Mouse (Mus musculus): Measurements from ENCODE around the gene Mrpl54. TPM values are rescaled to one million over a fixed set of nuclear protein-coding genes. Genes with fewer than 3 reads are reported as not detected.

Mrpl54 gene
- total RNA-seq (2021) = 108 and 113 TPM in 2 replicates
- long read RNA-seq, experiment 1, transcript Mrpl54-201 (3 exons, 604 nt) = major isoform, 97 of 105 reads
- long read RNA-seq, experiment 1, partial matches to known transcripts = 7 of 105 reads
- long read RNA-seq, experiment 1, other reads (novel, unspliced or antisense) = 0 of 105 reads
- long read RNA-seq, experiment 2, transcript Mrpl54-201 (3 exons, 604 nt) = major isoform, 84 of 96 reads
- long read RNA-seq, experiment 2, partial matches to known transcripts = 9 of 96 reads
- long read RNA-seq, experiment 2, other reads (novel, unspliced or antisense) = 1 of 96 reads

- DNase-seq = peak; percentile 98
Observed at GRCm38 (mm10) chr10:81266211-81267105, at the start of gene Mrpl54, which contains the start of gene Apba3. Mrpl54 (minus strand) TSS chr10:81266934. Apba3 (plus strand) TSS chr10:81266960.

GRCm38 (mm10) chr10:81315587-81315986 lies 48.9 kb upstream of the Mrpl54 start:
- DNase-seq = no peak

- DNase-seq = no peak
Observed at GRCm38 (mm10) chr10:81314201-81314600, 47.5 kb upstream of the Mrpl54 start.

- DNase-seq = no peak
Observed at GRCm38 (mm10) chr10:81313581-81313980, 46.8 kb upstream of the Mrpl54 start.

GRCm38 (mm10) chr10:81309571-81309970 lies 42.8 kb upstream of the Mrpl54 start:
- DNase-seq = no peak

GRCm38 (mm10) chr10:81306837-81307682 lies 40.3 kb upstream of the Mrpl54 start:
- no peak for DNase-seq

GRCm38 (mm10) chr10:81306173-81306668 lies 39.5 kb upstream of the Mrpl54 start:
- no peak for DNase-seq

- no peak for DNase-seq
Observed at GRCm38 (mm10) chr10:81305663-81306062, 38.9 kb upstream of the Mrpl54 start.

GRCm38 (mm10) chr10:81304597-81305238 lies 38.0 kb upstream of the Mrpl54 start:
- DNase-seq = peak; percentile 80

- no peak for DNase-seq
Observed at GRCm38 (mm10) chr10:81303761-81304160, 37.0 kb upstream of the Mrpl54 start.

GRCm38 (mm10) chr10:81303258-81303657 lies 36.5 kb upstream of the Mrpl54 start:
- no peak for DNase-seq

- DNase-seq = no peak
Observed at GRCm38 (mm10) chr10:81302781-81303218, 36.1 kb upstream of the Mrpl54 start.

GRCm38 (mm10) chr10:81302288-81302687 lies 35.6 kb upstream of the Mrpl54 start:
- no peak for DNase-seq

- DNase-seq = no peak
Observed at GRCm38 (mm10) chr10:81301321-81301720, 34.6 kb upstream of the Mrpl54 start.

GRCm38 (mm10) chr10:81300352-81300907 lies 33.7 kb upstream of the Mrpl54 start:
- no peak for DNase-seq

GRCm38 (mm10) chr10:81299585-81300351 lies 33.0 kb upstream of the Mrpl54 start:
- DNase-seq = no peak

- DNase-seq = no peak
Observed at GRCm38 (mm10) chr10:81298369-81299100, 31.8 kb upstream of the Mrpl54 start.

GRCm38 (mm10) chr10:81297845-81298244 lies 31.1 kb upstream of the Mrpl54 start:
- DNase-seq = peak; percentile 66

- DNase-seq = no peak
Observed at GRCm38 (mm10) chr10:81297246-81297645, 30.5 kb upstream of the Mrpl54 start.

- no peak for DNase-seq
Observed at GRCm38 (mm10) chr10:81295185-81295584, 28.5 kb upstream of the Mrpl54 start.
